Mouse (Mus musculus) C3H10T1/2 (cell line): ENCODE data around the gene Bcas3. TPM values are rescaled to one million over a fixed set of nuclear protein-coding genes. Genes with fewer than 3 reads are reported as not detected.

Source experiments
- polyA plus RNA-seq, 2 experiments: library from polyadenylated mRNA; unstranded; fragments of >200 nt; fragmentation: generic; extraction: Trizol; gene quantifications; one replicate each; pipeline ENCODE4 v1.2.1; 2012; ENCODE audit warnings: missing spikeins in 2 of 2

Bcas3 gene
- 10 to 100 TPM; 19.7 to 42.3 TPM for polyA plus RNA-seq

GRCm38 (mm10) chr11:85352539-85353380, at the start of gene Bcas3:
Gene Bcas3 (plus strand): TSS chr11:85353167.

DNA sequence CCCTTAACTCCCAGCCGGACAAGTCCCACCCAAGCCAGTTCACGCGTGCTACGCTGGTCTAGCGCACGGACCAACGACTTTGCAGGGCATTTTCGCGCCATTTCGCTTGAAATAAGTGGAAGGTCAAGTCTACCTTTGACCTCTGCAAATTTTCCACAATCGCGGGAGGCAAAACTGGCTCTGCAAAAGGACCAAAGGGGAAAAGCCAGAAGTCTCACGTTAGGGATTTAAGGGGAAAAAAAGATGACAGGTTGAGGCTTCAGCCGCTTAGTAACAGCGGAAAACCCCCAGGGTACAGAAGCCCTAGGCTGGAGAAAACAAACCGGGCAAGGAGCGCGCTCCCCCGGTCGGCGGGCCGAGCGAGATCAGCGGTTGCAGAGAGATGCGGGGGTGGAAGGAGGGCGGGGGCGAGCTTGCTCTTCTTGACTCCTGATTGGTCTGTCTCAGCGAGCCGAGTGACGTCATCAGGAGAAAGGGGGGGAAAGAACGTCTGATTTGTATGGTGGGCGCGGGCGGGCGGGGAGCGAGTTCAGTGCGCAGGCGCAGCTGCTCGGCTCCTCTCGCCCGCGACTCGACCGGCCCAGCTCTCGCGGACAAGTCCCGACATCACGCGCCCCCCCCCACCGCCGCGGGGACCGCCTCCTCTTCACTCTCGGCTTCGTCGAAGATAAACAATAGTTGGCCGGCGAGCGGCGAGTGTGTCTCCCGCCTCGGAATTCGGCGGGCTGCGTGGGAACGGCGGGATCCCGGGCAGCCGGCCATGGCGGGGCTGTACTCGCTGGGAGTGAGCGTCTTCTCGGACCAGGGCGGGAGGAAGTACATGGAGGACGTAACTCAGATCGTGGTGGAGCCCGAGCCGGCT, 42.0 kb upstream of the Bcas3 start, which contains the start of gene Ppm1d:
TSS of gene Ppm1d (plus strand) at position 532 of the 862 bp plus-strand sequence.

DNA sequence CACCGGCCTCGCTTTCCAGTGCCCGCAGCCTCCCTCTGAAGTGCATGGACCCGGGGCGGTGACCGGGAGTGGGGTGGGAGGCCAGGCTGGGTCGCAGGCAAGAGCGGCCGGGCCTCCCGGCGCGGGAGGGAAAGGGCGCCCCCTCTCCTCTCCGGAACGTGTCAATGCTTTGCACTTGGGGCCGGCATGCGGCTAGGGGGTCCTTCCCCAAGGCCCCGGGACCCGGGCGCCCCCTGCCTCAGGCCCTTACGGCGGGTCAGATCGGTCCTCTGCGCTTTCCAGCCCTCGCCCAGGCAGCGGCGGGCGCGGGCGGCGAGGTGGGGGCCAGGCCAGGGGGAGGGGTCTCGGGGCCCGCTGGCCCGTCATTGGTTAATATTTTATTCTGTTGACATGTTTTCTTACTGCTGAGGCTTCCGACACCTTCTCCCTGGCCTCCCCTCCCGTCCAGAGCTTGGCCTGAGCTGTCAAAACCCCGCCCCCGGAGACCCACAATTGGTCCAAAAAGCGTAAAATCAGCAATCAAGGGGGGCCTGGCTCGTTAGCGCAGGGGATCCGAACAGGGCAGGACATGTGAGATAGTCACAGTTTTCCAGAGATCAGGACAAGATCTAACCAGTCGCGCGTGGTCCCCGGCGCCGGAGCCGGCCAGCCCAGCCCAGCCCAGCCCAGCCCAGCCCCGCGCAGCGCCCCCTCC, 479.4 kb downstream of the Bcas3 start, which contains the start of gene Tbx2:
TSS of gene Tbx2 (plus strand) at position 321 of the 694 bp plus-strand sequence.

GRCm38 (mm10) chr11:85850233-85850632, 497.3 kb downstream of the Bcas3 start, which contains the start of gene Gm11444:
Gene Gm11444 (minus strand): TSS chr11:85850333.

Other genes starting within 250 kb of the Bcas3 start
- 1 to 10 TPM in 1 of 2 experiments, under 1 TPM in 1; 0.33 to 3.7 TPM for gene Usp32, start 213.0 kb upstream of the Bcas3 start, polyA plus RNA-seq
- under 1 TPM; 0.12 to 0.24 TPM for gene 1700125H20Rik, start 182.8 kb upstream of the Bcas3 start, polyA plus RNA-seq
- 1 to 10 TPM; 1.7 to 9.6 TPM for gene Appbp2, start 118.0 kb upstream of the Bcas3 start, polyA plus RNA-seq
- gene Ppm1d, start 41.9 kb upstream of the Bcas3 start, polyA plus RNA-seq = 10 to 100 TPM in 1 of 2 experiments, 1 to 10 TPM in 1; 4.7 to 10.7 TPM